Mouse (Mus musculus): ENCODE data around the gene Wfdc21. TPM values are rescaled to one million over a fixed set of nuclear protein-coding genes. Genes with fewer than 3 reads are reported as not detected.
A peak's percentile ranks its signal among the peaks of the same experiment; 100 is the strongest.

Gene Wfdc21
- polyA plus RNA-seq, 1 experiment from 2014 or later: not detected

GRCm38 (mm10) chr11:83731116-83731515 is 15.6 kb upstream of the Wfdc21 start:
- Histone ChIP-seq H3K36me3 (ENCODE audit: control insufficient read depth, insufficient read depth, low read length) (no peaks in the 10 kb centered on the region), H3K4me2 (ENCODE audit: low read depth) (no peak overlapping the region), H3K4me1 (ENCODE audit: control insufficient read depth, insufficient read depth, low read length) (no peaks in the 10 kb centered on the region), H3K9me3 (ENCODE audit: control insufficient read depth, low read length) (no peaks in the 10 kb centered on the region), H3K27ac (ENCODE audit: low read depth, low read length) (no peak overlapping the region), H3K4me3 (ENCODE audit: low read depth, low read length) (no peak overlapping the region), H3K9ac (ENCODE audit: low read length) (no peak overlapping the region), H3K27me3 (ENCODE audit: control insufficient read depth, insufficient read depth, low read length) (no peaks in the 10 kb centered on the region)
- 86% methylated on average over 1 of the region's 1 CpGs for WGBS
- no peak for DNase-seq (ENCODE audit: low spot score)
- no peak for ATAC-seq (ENCODE audit: insufficient read depth, low FRiP score, low TSS enrichment)

- Histone ChIP-seq H3K27me3 (ENCODE audit: control insufficient read depth, insufficient read depth, low read length) (no peaks in the 10 kb centered on the region), H3K4me1 (ENCODE audit: control insufficient read depth, insufficient read depth, low read length) (no peaks in the 10 kb centered on the region), H3K4me2 (ENCODE audit: low read depth) (no peak overlapping the region), H3K9me3 (ENCODE audit: control insufficient read depth, low read length) (no peaks in the 10 kb centered on the region), H3K4me3 (ENCODE audit: low read depth, low read length) (no peak overlapping the region), H3K9ac (ENCODE audit: low read length) (no peak overlapping the region), H3K27ac (ENCODE audit: low read depth, low read length) (no peak overlapping the region), H3K36me3 (ENCODE audit: control insufficient read depth, insufficient read depth, low read length) (no peaks in the 10 kb centered on the region)
- WGBS: 83% methylated on average over 5 of the region's 5 CpGs
- no peak for DNase-seq (ENCODE audit: low spot score)
- ATAC-seq (ENCODE audit: insufficient read depth, low FRiP score, low TSS enrichment): no peak
Observed at GRCm38 (mm10) chr11:83733071-83733640, 13.6 kb upstream of the Wfdc21 start.

- H3K4me2 ChIP-seq (ENCODE audit: low read depth): no peak overlapping the region
- no peak for ATAC-seq (ENCODE audit: insufficient read depth, low FRiP score, low TSS enrichment)
- no peaks in the 10 kb centered on the region for H3K9me3 ChIP-seq (ENCODE audit: control insufficient read depth, low read length)
- H3K36me3 ChIP-seq (ENCODE audit: control insufficient read depth, insufficient read depth, low read length): no peaks in the 10 kb centered on the region
- H3K27ac ChIP-seq (ENCODE audit: low read depth, low read length): no peak overlapping the region
- 90% methylated on average over 1 of the region's 1 CpGs for WGBS
- H3K4me1 ChIP-seq (ENCODE audit: control insufficient read depth, insufficient read depth, low read length): no peaks in the 10 kb centered on the region
- H3K27me3 ChIP-seq (ENCODE audit: control insufficient read depth, insufficient read depth, low read length): no peaks in the 10 kb centered on the region
- no peak overlapping the region for H3K4me3 ChIP-seq (ENCODE audit: low read depth, low read length)
- DNase-seq (ENCODE audit: low spot score): no peak
- H3K9ac ChIP-seq (ENCODE audit: low read length): no peak overlapping the region
Observed at GRCm38 (mm10) chr11:83734215-83734614, 12.5 kb upstream of the Wfdc21 start.

GRCm38 (mm10) chr11:83735881-83736280 is 10.9 kb upstream of the Wfdc21 start:
- ATAC-seq (ENCODE audit: insufficient read depth, low FRiP score, low TSS enrichment) (no peak), DNase-seq (ENCODE audit: low spot score) (no peak)
- Histone ChIP-seq H3K36me3 (ENCODE audit: control insufficient read depth, insufficient read depth, low read length) (no peaks in the 10 kb centered on the region), H3K9me3 (ENCODE audit: control insufficient read depth, low read length) (no peaks in the 10 kb centered on the region), H3K9ac (ENCODE audit: low read length) (no peak overlapping the region), H3K4me2 (ENCODE audit: low read depth) (no peak overlapping the region), H3K27me3 (ENCODE audit: control insufficient read depth, insufficient read depth, low read length) (no peaks in the 10 kb centered on the region), H3K4me3 (ENCODE audit: low read depth, low read length) (no peak overlapping the region), H3K4me1 (ENCODE audit: control insufficient read depth, insufficient read depth, low read length) (no peaks in the 10 kb centered on the region), H3K27ac (ENCODE audit: low read depth, low read length) (no peak overlapping the region)
- WGBS: 67% methylated on average over 2 of the region's 2 CpGs

- DNase-seq (ENCODE audit: low spot score): no peak
- 85% methylated on average over 3 of the region's 3 CpGs for WGBS
- H3K27ac ChIP-seq (ENCODE audit: low read depth, low read length): no peak overlapping the region
- no peaks in the 10 kb centered on the region for H3K27me3 ChIP-seq (ENCODE audit: control insufficient read depth, insufficient read depth, low read length)
- H3K9ac ChIP-seq (ENCODE audit: low read length): no peak overlapping the region
- H3K36me3 ChIP-seq (ENCODE audit: control insufficient read depth, insufficient read depth, low read length): no peaks in the 10 kb centered on the region
- no peak for ATAC-seq (ENCODE audit: insufficient read depth, low FRiP score, low TSS enrichment)
- H3K4me3 ChIP-seq (ENCODE audit: low read depth, low read length): no peak overlapping the region
- no peaks in the 10 kb centered on the region for H3K9me3 ChIP-seq (ENCODE audit: control insufficient read depth, low read length)
- H3K4me1 ChIP-seq (ENCODE audit: control insufficient read depth, insufficient read depth, low read length): no peaks in the 10 kb centered on the region
- H3K4me2 ChIP-seq (ENCODE audit: low read depth): no peak overlapping the region
Observed at GRCm38 (mm10) chr11:83737109-83737558, 9.6 kb upstream of the Wfdc21 start.

GRCm38 (mm10) chr11:83739241-83739640 is 7.5 kb upstream of the Wfdc21 start:
- no peak overlapping the region for H3K9ac ChIP-seq (ENCODE audit: low read length)
- no peak overlapping the region for H3K27ac ChIP-seq (ENCODE audit: low read depth, low read length)
- no peaks in the 10 kb centered on the region for H3K27me3 ChIP-seq (ENCODE audit: control insufficient read depth, insufficient read depth, low read length)
- no peak overlapping the region for H3K4me3 ChIP-seq (ENCODE audit: low read depth, low read length)
- ATAC-seq (ENCODE audit: insufficient read depth, low FRiP score, low TSS enrichment) (no peak), DNase-seq (ENCODE audit: low spot score) (peak; percentile 77)
- H3K4me1 ChIP-seq (ENCODE audit: control insufficient read depth, insufficient read depth, low read length): no peaks in the 10 kb centered on the region
- no peaks in the 10 kb centered on the region for H3K36me3 ChIP-seq (ENCODE audit: control insufficient read depth, insufficient read depth, low read length)
- no peaks in the 10 kb centered on the region for H3K9me3 ChIP-seq (ENCODE audit: control insufficient read depth, low read length)
- H3K4me2 ChIP-seq (ENCODE audit: low read depth): no peak overlapping the region
- 24% methylated on average over 5 of the region's 5 CpGs for WGBS

GRCm38 (mm10) chr11:83740443-83740991 is 6.2 kb upstream of the Wfdc21 start:
- Histone ChIP-seq H3K4me3 (ENCODE audit: low read depth, low read length) (no peak overlapping the region), H3K4me2 (ENCODE audit: low read depth) (no peak overlapping the region), H3K27ac (ENCODE audit: low read depth, low read length) (no peak overlapping the region), H3K9ac (ENCODE audit: low read length) (no peak overlapping the region), H3K36me3 (ENCODE audit: control insufficient read depth, insufficient read depth, low read length) (no peaks in the 10 kb centered on the region), H3K4me1 (ENCODE audit: control insufficient read depth, insufficient read depth, low read length) (no peaks in the 10 kb centered on the region), H3K27me3 (ENCODE audit: control insufficient read depth, insufficient read depth, low read length) (no peaks in the 10 kb centered on the region), H3K9me3 (ENCODE audit: control insufficient read depth, low read length) (no peaks in the 10 kb centered on the region)
- DNase-seq (ENCODE audit: low spot score): no peak
- WGBS: 87% methylated on average over 4 of the region's 4 CpGs
- no peak for ATAC-seq (ENCODE audit: insufficient read depth, low FRiP score, low TSS enrichment)

- no peak for ATAC-seq (ENCODE audit: insufficient read depth, low FRiP score, low TSS enrichment)
- Histone ChIP-seq H3K9ac (ENCODE audit: low read length) (no peak overlapping the region), H3K27ac (ENCODE audit: low read depth, low read length) (no peak overlapping the region), H3K36me3 (ENCODE audit: control insufficient read depth, insufficient read depth, low read length) (no peaks in the 10 kb centered on the region), H3K9me3 (ENCODE audit: control insufficient read depth, low read length) (no peaks in the 10 kb centered on the region), H3K4me1 (ENCODE audit: control insufficient read depth, insufficient read depth, low read length) (no peaks in the 10 kb centered on the region), H3K27me3 (ENCODE audit: control insufficient read depth, insufficient read depth, low read length) (no peaks in the 10 kb centered on the region), H3K4me2 (ENCODE audit: low read depth) (no peak overlapping the region), H3K4me3 (ENCODE audit: low read depth, low read length) (no peak overlapping the region)
- WGBS: 84% methylated on average over 5 of the region's 5 CpGs
- no peak for DNase-seq (ENCODE audit: low spot score)
Observed at GRCm38 (mm10) chr11:83741841-83742240, 4.9 kb upstream of the Wfdc21 start.

- no peaks in the 10 kb centered on the region for H3K27me3 ChIP-seq (ENCODE audit: control insufficient read depth, insufficient read depth, low read length)
- no peaks in the 10 kb centered on the region for H3K9me3 ChIP-seq (ENCODE audit: control insufficient read depth, low read length)
- H3K4me2 ChIP-seq (ENCODE audit: low read depth): no peak overlapping the region
- ATAC-seq (ENCODE audit: insufficient read depth, low FRiP score, low TSS enrichment) (no peak), DNase-seq (ENCODE audit: low spot score) (no peak)
- H3K9ac ChIP-seq (ENCODE audit: low read length): no peak overlapping the region
- H3K4me3 ChIP-seq (ENCODE audit: low read depth, low read length): no peak overlapping the region
- no peak overlapping the region for H3K27ac ChIP-seq (ENCODE audit: low read depth, low read length)
- 71% methylated on average over 9 of the region's 9 CpGs for WGBS
- no peaks in the 10 kb centered on the region for H3K36me3 ChIP-seq (ENCODE audit: control insufficient read depth, insufficient read depth, low read length)
- H3K4me1 ChIP-seq (ENCODE audit: control insufficient read depth, insufficient read depth, low read length): no peaks in the 10 kb centered on the region
Observed at GRCm38 (mm10) chr11:83742731-83743355, 3.9 kb upstream of the Wfdc21 start.
